Mouse (Mus musculus) bone marrow, adult 2 months (tissue): Measurements from ENCODE around the gene Selenok.

ENCODE experiments used
- CTCF ChIP-seq: fragments of 200-500 bp; IDR thresholded peaks from 2 replicates; pipeline ENCODE4 v1.5.1; 2011; ENCODE audit warnings: low read length, control low read depth; ENCODE audit not compliant: control insufficient read depth, insufficient read depth
- POLR2A ChIP-seq: fragments of 200-500 bp; IDR thresholded peaks from 2 replicates; pipeline ENCODE4 v1.6.1; 2011; ENCODE audit warnings: low read depth, mild to moderate bottlenecking, control low read depth, low read length, borderline replicate concordance; ENCODE audit not compliant: control insufficient read depth

DNA sequence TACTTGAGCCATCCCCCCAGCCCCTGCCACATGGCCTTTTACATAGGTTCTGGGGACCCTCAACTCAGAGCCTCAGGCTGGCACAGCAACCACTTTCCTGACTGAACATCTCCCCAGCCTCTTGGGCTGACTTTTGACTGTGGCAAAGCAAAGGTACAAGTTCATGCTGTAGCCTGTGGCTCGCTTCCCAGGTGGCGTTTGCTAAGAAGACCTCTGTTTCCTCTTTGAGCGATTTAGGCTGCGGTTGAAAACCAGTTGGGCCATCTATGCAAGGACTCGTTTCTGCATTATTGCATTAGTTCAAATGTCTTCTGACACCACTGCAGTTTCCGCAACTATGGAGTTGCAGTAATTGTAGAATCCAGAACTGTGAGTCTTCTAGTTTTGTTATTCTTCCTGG lies 54.4 kb downstream of the Selenok start:
- no peak for TF ChIP-seq CTCF
- no peak for TF ChIP-seq POLR2A
